Mouse (Mus musculus) liver, adult 2 months (tissue): ENCODE data around the gene Ppp2r5a. TPM values are rescaled to one million over a fixed set of nuclear protein-coding genes. Genes with fewer than 3 reads are reported as not detected.

Experiments used
- DNase-seq: peaks from one replicate; pipeline ENCODE4 v3.0.0-alpha.2; 2011; ENCODE audit warnings: low read depth, low spot score; ENCODE audit errors: extremely low read depth
- H3K27ac ChIP-seq: fragments of 200-500 bp; replicated peaks from 2 replicates; pipeline ENCODE4 v1.5.1; 2012; ENCODE audit warnings: low read depth, mild to moderate bottlenecking, control low read depth, inconsistent platforms, low read length; ENCODE audit not compliant: insufficient read depth
- H3K27me3 ChIP-seq: fragments of 200-500 bp; 2 replicates; pipeline ENCODE4 v1.6.1; 2012; ENCODE audit warnings: mild to moderate bottlenecking, moderate library complexity, low read length, inconsistent platforms; ENCODE audit not compliant: control insufficient read depth, insufficient read depth
- H3K36me3 ChIP-seq: fragments of 200-500 bp; 2 replicates; pipeline ENCODE4 v1.6.1; 2012; ENCODE audit warnings: low read length, inconsistent platforms; ENCODE audit not compliant: control insufficient read depth, insufficient read depth
- H3K4me1 ChIP-seq: fragments of 200-500 bp; 2 replicates; pipeline ENCODE4 v1.6.1; 2011; ENCODE audit warnings: low read length; ENCODE audit not compliant: control insufficient read depth, insufficient read depth
- H3K4me3 ChIP-seq: fragments of 200-500 bp; 2 replicates; pipeline ENCODE4 v1.5.1; 2011; ENCODE audit warnings: low read depth, mild to moderate bottlenecking, control low read depth, low read length, moderate library complexity; ENCODE audit not compliant: insufficient read depth
- H3K79me2 ChIP-seq: fragments of 200-500 bp; 2 replicates; pipeline ENCODE4 v1.6.1; 2012; ENCODE audit warnings: inconsistent platforms, mild to moderate bottlenecking, low read length, moderate library complexity; ENCODE audit not compliant: control insufficient read depth, insufficient read depth
- H3K9ac ChIP-seq: fragments of 200-500 bp; 2 replicates; pipeline ENCODE4 v1.6.1; 2012; ENCODE audit warnings: low read depth, mild to moderate bottlenecking, control low read depth, inconsistent platforms, low read length
- CTCF ChIP-seq: fragments of 200-500 bp; IDR thresholded peaks from 2 replicates; pipeline ENCODE4 v1.5.1; 2011; ENCODE audit warnings: low read depth, low read length, control low read depth
- POLR2A ChIP-seq: fragments of 200-500 bp; IDR thresholded peaks from 2 replicates; pipeline ENCODE4 v1.6.1; 2011; ENCODE audit warnings: low read length, control low read depth; ENCODE audit not compliant: insufficient read depth; ENCODE audit errors: extremely low read depth
- WGBS: fragments of 180-500 bp; shearing (Covaris S2); methylation state at CpG from one replicate; pipeline ENCODE4 v1.1.7; 2018; 5-methylcytosine and 5-hydroxymethylcytosine counted together
- polyA plus RNA-seq: library from polyadenylated mRNA; depleted of rRNA; stranded (reverse); fragments of >200 nt; gene quantifications from 2 replicates; pipeline ENCODE4 v1.2.3, GENCODE M21; 2012
- total RNA-seq: library from RNA; depleted of rRNA; stranded (reverse); fragments of >200 nt; gene quantifications from 2 replicates; pipeline ENCODE4 v1.2.3, GENCODE M21; 2014

The Ppp2r5a gene
- total and polyA plus RNA-seq, 2 experiments, result 75.3 to 149 TPM

DNA sequence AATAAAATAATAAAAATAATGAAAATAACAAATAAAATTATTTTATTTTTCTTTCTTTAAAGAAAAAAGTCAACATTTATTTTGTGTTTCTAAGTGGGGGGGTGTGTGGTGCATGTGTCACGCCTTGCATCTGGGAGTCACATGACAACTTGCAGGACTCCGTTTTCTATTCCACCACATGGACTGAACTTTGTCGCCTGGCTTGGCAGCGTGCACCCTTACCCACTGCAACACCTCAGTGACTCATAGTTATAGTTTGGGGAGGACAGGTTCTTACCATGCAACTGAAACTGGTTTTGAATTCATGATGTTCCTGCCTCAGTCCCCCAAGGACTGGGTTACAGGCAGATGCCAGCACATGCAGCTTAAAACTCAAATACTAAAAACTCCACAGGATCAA, 34.9 kb downstream of the Ppp2r5a start:
- Histone ChIP-seq H3K4me3 (no peak overlapping the region), H3K4me1 (no peaks in the 10 kb centered on the region; the same call in 1 of the 2 replicates), H3K9ac (no peak overlapping the region), H3K27me3 (no peaks in the 10 kb centered on the region), H3K27ac (no peak overlapping the region), H3K36me3 (peaks cover 37% of the 10 kb centered on the region; the same call in 1 of the 2 replicates), H3K79me2 (peaks cover 23% of the 10 kb centered on the region; the same call in 1 of the 2 replicates)
- peak; percentile 86 for DNase-seq
- TF ChIP-seq CTCF (no peak), POLR2A (no peak)
- 22% methylated on average over 4 of the region's 4 CpGs for WGBS

- peaks cover 9% of the 10 kb centered on the region; the same call in 1 of the 2 replicates for H3K4me1 ChIP-seq
- H3K36me3 ChIP-seq, result peaks cover 49% of the 10 kb centered on the region
- 67% methylated on average over 4 of the region's 4 CpGs for WGBS
- H3K4me3 ChIP-seq, result no peak overlapping the region
- no peak overlapping the region for H3K27ac ChIP-seq
- H3K9ac ChIP-seq, result no peak overlapping the region
- TF ChIP-seq POLR2A, result no peak
- TF ChIP-seq CTCF, result peak; percentile 32; the same call in 1 of the 2 replicates
- H3K79me2 ChIP-seq, result peaks cover 21% of the 10 kb centered on the region; the same call in 1 of the 2 replicates
- peak; percentile 52 for DNase-seq
- no peaks in the 10 kb centered on the region for H3K27me3 ChIP-seq
Measured at GRCm38 (mm10) chr1:191364477-191364876, 38.6 kb downstream of the Ppp2r5a start.

DNA sequence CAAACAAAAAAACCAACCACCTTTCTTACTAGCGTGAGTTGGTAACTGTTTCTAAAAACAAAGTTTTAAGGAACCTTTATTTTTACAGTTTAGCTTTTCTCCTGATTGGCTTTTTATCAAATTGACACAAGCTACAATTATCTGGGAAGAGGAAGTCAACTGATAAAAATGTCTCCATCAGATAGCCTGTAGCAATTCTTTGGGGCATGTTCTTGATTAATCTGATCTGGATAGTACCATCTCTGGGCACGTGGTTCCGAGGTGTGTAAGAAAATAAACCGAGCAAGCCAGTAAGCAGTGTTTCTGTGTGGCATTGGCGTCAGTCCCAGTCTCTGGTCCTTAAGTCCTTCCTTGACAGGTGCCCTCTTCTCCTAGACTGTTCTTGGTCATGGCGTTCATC, 40.7 kb downstream of the Ppp2r5a start:
- DNase-seq, result peak; percentile 46
- 65% methylated on average over 6 of the region's 6 CpGs for WGBS
- Histone ChIP-seq H3K4me3 (no peak overlapping the region), H3K79me2 (peaks cover 21% of the 10 kb centered on the region; the same call in 1 of the 2 replicates), H3K27me3 (no peaks in the 10 kb centered on the region), H3K9ac (no peak overlapping the region), H3K27ac (no peak overlapping the region), H3K4me1 (peaks cover 9% of the 10 kb centered on the region; the same call in 1 of the 2 replicates), H3K36me3 (peaks cover 58% of the 10 kb centered on the region)
- TF ChIP-seq CTCF, result no peak

- H3K9ac ChIP-seq, result no peak overlapping the region
- H3K27ac ChIP-seq, result no peak overlapping the region
- no peak for DNase-seq
- TF ChIP-seq POLR2A, result no peak
- no peak for TF ChIP-seq CTCF
- WGBS, result 88% methylated on average over 7 of the region's 7 CpGs
- peaks cover 69% of the 10 kb centered on the region for H3K36me3 ChIP-seq
- peaks cover 9% of the 10 kb centered on the region; the same call in 1 of the 2 replicates for H3K79me2 ChIP-seq
- H3K4me3 ChIP-seq, result no peak overlapping the region
- peaks cover 9% of the 10 kb centered on the region; the same call in 1 of the 2 replicates for H3K4me1 ChIP-seq
- H3K27me3 ChIP-seq, result no peaks in the 10 kb centered on the region
Measured at GRCm38 (mm10) chr1:191359478-191359877, 43.6 kb downstream of the Ppp2r5a start.

DNA sequence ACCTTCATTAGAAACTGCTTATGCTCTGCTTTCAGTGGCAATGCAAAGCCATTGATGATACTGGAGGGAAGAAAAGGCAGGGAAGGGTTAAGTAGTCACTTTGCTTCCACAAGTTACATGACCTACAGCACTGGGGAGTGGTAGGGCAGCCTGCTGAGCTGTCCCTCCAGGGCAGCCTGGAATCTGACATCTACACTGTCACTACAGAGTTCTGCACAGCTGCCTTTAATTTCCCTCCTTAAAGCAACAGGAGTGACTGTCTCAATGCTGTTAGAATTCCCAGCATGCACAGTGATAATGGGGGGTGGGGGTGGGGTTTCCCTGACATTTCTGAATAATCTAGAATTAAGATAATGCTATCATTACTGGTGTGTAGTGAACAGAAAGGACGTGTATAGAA, 46.1 kb downstream of the Ppp2r5a start:
- Histone ChIP-seq H3K4me3 (no peak overlapping the region), H3K36me3 (peaks cover 73% of the 10 kb centered on the region), H3K4me1 (peaks cover 4% of the 10 kb centered on the region; the same call in 1 of the 2 replicates), H3K27me3 (no peaks in the 10 kb centered on the region), H3K9ac (no peak overlapping the region), H3K27ac (no peak overlapping the region), H3K79me2 (peaks cover 3% of the 10 kb centered on the region; the same call in 1 of the 2 replicates)
- TF ChIP-seq CTCF (no peak), POLR2A (no peak)
- 76% methylated on average over 1 of the region's 1 CpGs for WGBS
- no peak for DNase-seq

- Histone ChIP-seq H3K4me1 (no peaks in the 10 kb centered on the region), H3K36me3 (peaks cover 59% of the 10 kb centered on the region), H3K9ac (no peak overlapping the region), H3K27me3 (no peaks in the 10 kb centered on the region), H3K4me3 (no peak overlapping the region), H3K27ac (no peak overlapping the region), H3K79me2 (no peaks in the 10 kb centered on the region)
- no peak for DNase-seq
- TF ChIP-seq CTCF, result no peak
- no peak for TF ChIP-seq POLR2A
- WGBS, result 95% methylated on average over 4 of the region's 4 CpGs
Measured at GRCm38 (mm10) chr1:191353836-191354235, 49.2 kb downstream of the Ppp2r5a start.
